Mouse (Mus musculus) bone marrow, adult 2 months (tissue): ENCODE data around the gene Hoxb2.

Experiments
- CTCF ChIP-seq: fragments of 200-500 bp; IDR thresholded peaks from 2 replicates; pipeline ENCODE4 v1.5.1; 2011; ENCODE audit warnings: low read length, control low read depth; ENCODE audit not compliant: control insufficient read depth, insufficient read depth
- POLR2A ChIP-seq: fragments of 200-500 bp; IDR thresholded peaks from 2 replicates; pipeline ENCODE4 v1.6.1; 2011; ENCODE audit warnings: low read depth, mild to moderate bottlenecking, control low read depth, low read length, borderline replicate concordance; ENCODE audit not compliant: control insufficient read depth

GRCm38 (mm10) chr11:96350341-96350624 lies at the start of gene Hoxb2:
- no peak for TF ChIP-seq CTCF
- no peak for TF ChIP-seq POLR2A
